8 mouse cellular contexts compared by ENCODE assay signal in genomic region chr2:130629080-130629838, GRCm38 (mm10). TPM values are rescaled to one million over a fixed set of nuclear protein-coding genes. Genes with fewer than 3 reads are reported as not detected.
DNase-seq lines count a peak whose midpoint lies in the region; ATAC-seq and TF ChIP-seq lines count a peak whose summit lies in the region.

No protein-coding gene starts in this region.

- no peak for TF ChIP-seq CTCF in heart, postnatal 0 days (IDR thresholded peaks at IDR 0.05; ENCODE audit: low read depth)
- TF ChIP-seq CTCF in G1E (IDR thresholded peaks at IDR 0.05; ENCODE audit: low read depth, low read length) = no peak

- peak; percentile 20 for DNase-seq in heart, postnatal 0 days (ENCODE audit: low spot score)
- DNase-seq in heart, postnatal 36 days = no peak
- peak; percentile 38 for DNase-seq in G1E (ENCODE audit: low spot score)
- no peak for DNase-seq in frontal cortex, postnatal 25 days (ENCODE audit: low spot score in 2 of 2)
- no peak for DNase-seq in gastrocnemius, postnatal 10 days

- H3K4me3 ChIP-seq in heart, postnatal 0 days (ENCODE audit: low read depth, low read length) = peak overlapping the region; percentile 98
- peak overlapping the region; percentile 98 for H3K4me3 ChIP-seq in G1E (ENCODE audit: low read depth, low read length)
- peak overlapping the region; percentile 99 for H3K4me3 ChIP-seq in erythroblast, embryonic 14.5 days (replicated peaks)
- H3K4me3 ChIP-seq in limb, embryonic 15.5 days = peak overlapping the region; percentile 100
- H3K4me3 ChIP-seq in stomach, embryonic 15.5 days (replicated peaks) = peak overlapping the region; percentile 95

- no peaks in the 10 kb centered on the region for H3K9me3 ChIP-seq in heart, postnatal 0 days (replicated peaks; ENCODE audit: control insufficient read depth, low read length)
- no peaks in the 10 kb centered on the region for H3K9me3 ChIP-seq in G1E (replicated peaks)
- peaks cover 3% of the 10 kb centered on the region; the same call in 1 of the 2 replicates for H3K9me3 ChIP-seq in erythroblast, embryonic 14.5 days (ENCODE audit: control insufficient read depth, low read length)
- H3K9me3 ChIP-seq in limb, embryonic 15.5 days = no peaks in the 10 kb centered on the region
- H3K9me3 ChIP-seq in stomach, embryonic 15.5 days = no peaks in the 10 kb centered on the region

- peak overlapping the region; percentile 83 for H3K27ac ChIP-seq in heart, postnatal 0 days (ENCODE audit: low read depth)
- peak overlapping the region; percentile 82 for H3K27ac ChIP-seq in limb, embryonic 15.5 days
- H3K27ac ChIP-seq in stomach, embryonic 15.5 days = peak overlapping the region; percentile 71

- intact Hi-C loops in heart, postnatal 36 days (cut with DNase I) = no loop called here

- peak; percentile 42 for ATAC-seq in heart, postnatal 0 days (ENCODE audit: insufficient read depth, low read depth)
- no peak for ATAC-seq in G1E (ENCODE audit: extremely low read depth, insufficient number of reproducible peaks, low FRiP score, poor library complexity, severe bottlenecking)
- peak; percentile 51; the same call in 1 of the 2 replicates for ATAC-seq in limb, embryonic 15.5 days (ENCODE audit: insufficient number of reproducible peaks, low FRiP score, low TSS enrichment, low read depth)
- peak; percentile 28; the same call in 1 of the 2 replicates for ATAC-seq in stomach, embryonic 15.5 days (ENCODE audit: insufficient read depth, low FRiP score, low read depth)

- peaks cover 7% of the 10 kb centered on the region for H3K4me1 ChIP-seq in heart, postnatal 0 days (ENCODE audit: control insufficient read depth, insufficient read depth)
- H3K4me1 ChIP-seq in G1E (ENCODE audit: insufficient read depth, low read depth, low read length) = peaks cover 32% of the 10 kb centered on the region
- peaks cover 29% of the 10 kb centered on the region for H3K4me1 ChIP-seq in erythroblast, embryonic 14.5 days (ENCODE audit: control insufficient read depth)
- peaks cover 11% of the 10 kb centered on the region for H3K4me1 ChIP-seq in limb, embryonic 15.5 days
- H3K4me1 ChIP-seq in stomach, embryonic 15.5 days = peaks cover 9% of the 10 kb centered on the region

- H3K27me3 ChIP-seq in heart, postnatal 0 days (ENCODE audit: control insufficient read depth, insufficient read depth, low read length) = peaks cover 12% of the 10 kb centered on the region
- peaks cover 8% of the 10 kb centered on the region for H3K27me3 ChIP-seq in G1E (ENCODE audit: insufficient read depth, low read length)
- H3K27me3 ChIP-seq in erythroblast, embryonic 14.5 days (ENCODE audit: control insufficient read depth) = peaks cover 25% of the 10 kb centered on the region
- peaks cover 8% of the 10 kb centered on the region for H3K27me3 ChIP-seq in limb, embryonic 15.5 days
- H3K27me3 ChIP-seq in stomach, embryonic 15.5 days (replicated peaks) = 0 out of 2 replicates have a peak, but pooled peaks cover 4% of the 10 kb centered on the region

- H3K36me3 ChIP-seq in heart, postnatal 0 days (replicated peaks; ENCODE audit: control insufficient read depth, insufficient read depth, low read length) = peaks cover 22% of the 10 kb centered on the region
- peaks cover 39% of the 10 kb centered on the region for H3K36me3 ChIP-seq in G1E (replicated peaks)
- peaks cover 34% of the 10 kb centered on the region for H3K36me3 ChIP-seq in erythroblast, embryonic 14.5 days (ENCODE audit: control insufficient read depth)
- H3K36me3 ChIP-seq in limb, embryonic 15.5 days = peaks cover 26% of the 10 kb centered on the region
- peaks cover 15% of the 10 kb centered on the region; the same call in 1 of the 2 replicates for H3K36me3 ChIP-seq in stomach, embryonic 15.5 days

- peak overlapping the region; percentile 95 for H3K9ac ChIP-seq in heart, postnatal 0 days (replicated peaks; ENCODE audit: low read depth, low read length)
- H3K9ac ChIP-seq in limb, embryonic 15.5 days = peak overlapping the region; percentile 96
- peak overlapping the region; percentile 94 for H3K9ac ChIP-seq in stomach, embryonic 15.5 days

- WGBS in heart, postnatal 0 days = 2% methylated on average over 37 of the region's 37 CpGs
- WGBS in limb, embryonic 15.5 days = 2% methylated on average over 37 of the region's 37 CpGs
- WGBS in stomach, embryonic 15.5 days = 2% methylated on average over 37 of the region's 37 CpGs

- no peak for TF ChIP-seq EP300 in heart, postnatal 0 days (IDR thresholded peaks at IDR 0.05; ENCODE audit: low read depth)

- peak overlapping the region; percentile 74 for H3K4me2 ChIP-seq in heart, postnatal 0 days (ENCODE audit: low read depth, low read length)
- peak overlapping the region; percentile 81 for H3K4me2 ChIP-seq in limb, embryonic 15.5 days
- H3K4me2 ChIP-seq in stomach, embryonic 15.5 days = peak overlapping the region; percentile 82

RNA-seq across cellular contexts. Expression of gene Fastkd5, which starts 0.6 kb away (rescaled TPM):
- total RNA-seq in heart, postnatal 0 days (2014; rRNA removed; ENCODE audit: low replicate concordance) = 8.2 and 9.8 TPM in 2 replicates
- polyA plus RNA-seq in heart, postnatal 0 days (2015; fragmentation: Nextera tagmentation; extraction: Ambion mirVana) = 9.8 TPM in 2 replicates
- 1 to 10 TPM; 7.1 to 8.0 TPM for total RNA-seq in heart, postnatal 36 days (2021)
- total RNA-seq in G1E (2014; fragmentation: Nextera tagmentation) (20.5 and 26.4 TPM in 2 replicates), G1E (2017) (27.6 and 29.9 TPM in 2 replicates)
- polyA plus RNA-seq in G1E (2012) = 0.81 and 1.3 TPM in 2 replicates
- polyA plus RNA-seq in erythroblast, embryonic 14.5 days (2012) = 0.02 and 0.03 TPM in 2 replicates
- 13.2 and 14.1 TPM in 2 replicates for polyA plus RNA-seq in limb, embryonic 15.5 days (2015; fragmentation: Nextera tagmentation; extraction: Ambion mirVana)
- 13.6 and 15.2 TPM in 2 replicates for polyA plus RNA-seq in stomach, embryonic 15.5 days (2015; fragmentation: Nextera tagmentation; extraction: Ambion mirVana)
- total RNA-seq in gastrocnemius, postnatal 10 days (2021) = 1 to 10 TPM; 4.8 to 6.0 TPM

RNA-seq across cellular contexts. Expression of gene Ubox5, which starts 0.6 kb away (rescaled TPM):
- total RNA-seq in heart, postnatal 0 days (2014; rRNA removed; ENCODE audit: low replicate concordance) = 1.0 and 2.1 TPM in 2 replicates
- 4.4 and 4.5 TPM in 2 replicates for polyA plus RNA-seq in heart, postnatal 0 days (2015; fragmentation: Nextera tagmentation; extraction: Ambion mirVana)
- 1 to 10 TPM; 3.7 to 4.1 TPM for total RNA-seq in heart, postnatal 36 days (2021)
- total RNA-seq in G1E (2014; fragmentation: Nextera tagmentation) = 11.2 and 13.0 TPM in 2 replicates
- total RNA-seq in G1E (2017) = 9.0 and 9.7 TPM in 2 replicates
- 2.7 and 3.2 TPM in 2 replicates for polyA plus RNA-seq in G1E (2012)
- 0.13 and 0.17 TPM in 2 replicates for polyA plus RNA-seq in erythroblast, embryonic 14.5 days (2012)
- 10.8 and 11.0 TPM in 2 replicates for polyA plus RNA-seq in limb, embryonic 15.5 days (2015; fragmentation: Nextera tagmentation; extraction: Ambion mirVana)
- polyA plus RNA-seq in stomach, embryonic 15.5 days (2015; fragmentation: Nextera tagmentation; extraction: Ambion mirVana) = 10.4 and 11.4 TPM in 2 replicates
- total RNA-seq in gastrocnemius, postnatal 10 days (2021) = 1 to 10 TPM; 4.7 to 5.1 TPM

RNA-seq across cellular contexts. Expression of gene Lzts3, which starts 13.3 kb away (rescaled TPM):
- 5.3 TPM in 2 replicates for total RNA-seq in heart, postnatal 0 days (2014; rRNA removed; ENCODE audit: low replicate concordance)
- 0.77 and 0.81 TPM in 2 replicates for polyA plus RNA-seq in heart, postnatal 0 days (2015; fragmentation: Nextera tagmentation; extraction: Ambion mirVana)
- total RNA-seq in heart, postnatal 36 days (2021) = 1 to 10 TPM; 4.3 to 5.8 TPM
- total RNA-seq in G1E (2014; fragmentation: Nextera tagmentation) (1.2 TPM in 1 of 2 replicates, not detected in the other), G1E (2017) (0.55 and 0.81 TPM in 2 replicates)
- 1.1 and 1.2 TPM in 2 replicates for polyA plus RNA-seq in G1E (2012)
- 0.34 and 0.38 TPM in 2 replicates for polyA plus RNA-seq in erythroblast, embryonic 14.5 days (2012)
- 4.0 and 4.5 TPM in 2 replicates for polyA plus RNA-seq in limb, embryonic 15.5 days (2015; fragmentation: Nextera tagmentation; extraction: Ambion mirVana)
- 9.9 and 11.9 TPM in 2 replicates for polyA plus RNA-seq in stomach, embryonic 15.5 days (2015; fragmentation: Nextera tagmentation; extraction: Ambion mirVana)
- 1 to 10 TPM; 2.9 to 3.4 TPM for total RNA-seq in gastrocnemius, postnatal 10 days (2021)

RNA-seq across cellular contexts. Expression of gene Ddrgk1, which starts 35.2 kb away (rescaled TPM):
- total RNA-seq in heart, postnatal 0 days (2014; rRNA removed; ENCODE audit: low replicate concordance) = 16.0 and 29.4 TPM in 2 replicates
- 61.9 and 63.7 TPM in 2 replicates for polyA plus RNA-seq in heart, postnatal 0 days (2015; fragmentation: Nextera tagmentation; extraction: Ambion mirVana)
- total RNA-seq in heart, postnatal 36 days (2021) = 10 to 100 TPM; 81.3 to 87.0 TPM
- total RNA-seq in G1E (2014; fragmentation: Nextera tagmentation) (18.0 and 29.9 TPM in 2 replicates), G1E (2017) (39.3 and 47.4 TPM in 2 replicates)
- 66.8 and 67.4 TPM in 2 replicates for polyA plus RNA-seq in G1E (2012)
- 19.7 and 20.4 TPM in 2 replicates for polyA plus RNA-seq in erythroblast, embryonic 14.5 days (2012)
- 69.6 and 71.7 TPM in 2 replicates for polyA plus RNA-seq in limb, embryonic 15.5 days (2015; fragmentation: Nextera tagmentation; extraction: Ambion mirVana)
- polyA plus RNA-seq in stomach, embryonic 15.5 days (2015; fragmentation: Nextera tagmentation; extraction: Ambion mirVana) = 70.3 and 71.6 TPM in 2 replicates
- total RNA-seq in gastrocnemius, postnatal 10 days (2021) = 10 to 100 TPM; 66.1 to 71.3 TPM

RNA-seq across cellular contexts. Expression of gene Itpa, which starts 38.2 kb away (rescaled TPM):
- 72.8 and 100 TPM in 2 replicates for total RNA-seq in heart, postnatal 0 days (2014; rRNA removed; ENCODE audit: low replicate concordance)
- 67.3 TPM in 2 replicates for polyA plus RNA-seq in heart, postnatal 0 days (2015; fragmentation: Nextera tagmentation; extraction: Ambion mirVana)
- total RNA-seq in heart, postnatal 36 days (2021) = 10 to 100 TPM; 17.9 to 18.7 TPM
- total RNA-seq in G1E (2014; fragmentation: Nextera tagmentation) (11.1 and 12.9 TPM in 2 replicates), G1E (2017) (113 and 136 TPM in 2 replicates)
- polyA plus RNA-seq in G1E (2012) = 4.0 and 10.9 TPM in 2 replicates
- 0.41 and 1.0 TPM in 2 replicates for polyA plus RNA-seq in erythroblast, embryonic 14.5 days (2012)
- 90.9 and 99.1 TPM in 2 replicates for polyA plus RNA-seq in limb, embryonic 15.5 days (2015; fragmentation: Nextera tagmentation; extraction: Ambion mirVana)
- polyA plus RNA-seq in stomach, embryonic 15.5 days (2015; fragmentation: Nextera tagmentation; extraction: Ambion mirVana) = 76.6 and 89.1 TPM in 2 replicates
- 10 to 100 TPM; 15.9 to 16.5 TPM for total RNA-seq in gastrocnemius, postnatal 10 days (2021)

Comparison
In these comparisons a context has a peak if more than half of its experiments do, and no peak if none do; other contexts are left out.
1. DNase-seq: peak in heart, postnatal 0 days (single experiment) and G1E (single experiment); none in heart, postnatal 36 days (0 of 2), frontal cortex, postnatal 25 days (0 of 2) and gastrocnemius, postnatal 10 days (single experiment).
2. Peak in every context shown above with its lines, with median percentiles within 50 percentile points of each other: H3K27ac ChIP-seq, H3K4me2 ChIP-seq, H3K4me3 ChIP-seq and H3K9ac ChIP-seq.